Mouse (Mus musculus) heart, embryonic 14.5 days (tissue): Measurements from ENCODE around the gene Zfp292. TPM values are rescaled to one million over a fixed set of nuclear protein-coding genes. Genes with fewer than 3 reads are reported as not detected.
A peak's percentile ranks its signal among the peaks of the same experiment; 100 is the strongest.

Source experiments
- ATAC-seq: fragments of 200-750 bp; cut with Nextera tagmentation; 2 replicates; pipeline ENCODE4 v1.8.0; 2017; ENCODE audit warnings: low read depth, moderate TSS enrichment; ENCODE audit not compliant: insufficient number of reproducible peaks, insufficient read depth, low FRiP score
- H3K27ac ChIP-seq, 2 experiments: fragments of 200-500 bp in 1 of 2; fragments of 300-500 bp in 1 of 2; sonication (generic) in 1 of 2; replicated peaks in 1 of 2; 2 replicates each; pipeline ENCODE4 v1.5.1; 2012 to 2014; ENCODE audit warnings: low read depth in 2 of 2, low read length in 2 of 2, control low read depth in 1 of 2, mild to moderate bottlenecking in 1 of 2, mixed read lengths in 1 of 2; ENCODE audit not compliant: control insufficient read depth in 1 of 2, insufficient read depth in 1 of 2
- H3K27me3 ChIP-seq: fragments of 300-500 bp; sonication (generic); 2 replicates; pipeline ENCODE4 v1.6.1; 2014; ENCODE audit warnings: mild to moderate bottlenecking, low read length, control low read depth; ENCODE audit not compliant: control insufficient read depth, insufficient read depth
- H3K36me3 ChIP-seq: fragments of 300-500 bp; sonication (generic); 2 replicates; pipeline ENCODE4 v1.6.1; 2014; ENCODE audit warnings: mild to moderate bottlenecking, control low read depth, low read length, mixed read lengths; ENCODE audit not compliant: control insufficient read depth, insufficient read depth
- H3K4me1 ChIP-seq, 2 experiments: fragments of 200-500 bp in 1 of 2; fragments of 300-500 bp in 1 of 2; sonication (generic) in 1 of 2; 2 replicates each; pipeline ENCODE4 v1.6.1; 2012 to 2014; ENCODE audit warnings: low read length in 2 of 2, control low read depth in 1 of 2, mixed read lengths in 1 of 2; ENCODE audit not compliant: control insufficient read depth in 2 of 2, insufficient read depth in 2 of 2
- H3K4me2 ChIP-seq: fragments of 300-500 bp; sonication (generic); 2 replicates; pipeline ENCODE4 v1.6.1; 2014; ENCODE audit warnings: mild to moderate bottlenecking, low read length
- H3K4me3 ChIP-seq, 2 experiments: fragments of 200-500 bp in 1 of 2; fragments of 300-500 bp in 1 of 2; sonication (generic) in 1 of 2; 2 replicates each; pipeline ENCODE4 v1.5.1; 2012 to 2014; ENCODE audit warnings: low read length in 2 of 2, mild to moderate bottlenecking in 2 of 2, control low read depth in 1 of 2, low read depth in 1 of 2, moderate library complexity in 1 of 2; ENCODE audit not compliant: control insufficient read depth in 1 of 2, insufficient read depth in 1 of 2
- H3K9ac ChIP-seq: fragments of 300-500 bp; sonication (generic); 2 replicates; pipeline ENCODE4 v1.6.1; 2014; ENCODE audit warnings: mild to moderate bottlenecking, low read length
- H3K9me3 ChIP-seq: fragments of 300-500 bp; sonication (generic); 2 replicates; pipeline ENCODE4 v1.6.1; 2016; ENCODE audit warnings: low read length, control low read depth; ENCODE audit not compliant: control insufficient read depth
- WGBS: fragments of 180-500 bp; shearing (Covaris S2); extraction: QIAGEN DNeasy Blood & Tissue Kit; methylation state at CpG from one replicate; pipeline ENCODE4 v1.1.7; 2014; 5-methylcytosine and 5-hydroxymethylcytosine counted together
- polyA plus RNA-seq: library from polyadenylated mRNA; unstranded; fragments of >200 nt; fragmentation: Nextera tagmentation; extraction: Ambion mirVana; gene quantifications from 2 replicates; pipeline ENCODE4 v1.2.1, GENCODE M21; 2014

Gene Zfp292
- polyA plus RNA-seq, 1 experiment from 2014 or later = 17.8 TPM

- no peak for ATAC-seq
- no peak overlapping the region for H3K4me3 ChIP-seq
- peaks cover 48% of the 10 kb centered on the region for H3K36me3 ChIP-seq
- H3K9me3 ChIP-seq = no peaks in the 10 kb centered on the region
- no peak overlapping the region for H3K9ac ChIP-seq
- no peaks in the 10 kb centered on the region for H3K4me1 ChIP-seq
- H3K27me3 ChIP-seq = no peaks in the 10 kb centered on the region
- H3K4me2 ChIP-seq = no peak overlapping the region
- WGBS = 83% methylated on average over 4 of the region's 4 CpGs
- no peak overlapping the region for H3K27ac ChIP-seq
Measured at GRCm38 (mm10) chr4:34831496-34831895, 51.3 kb downstream of the Zfp292 start.

GRCm38 (mm10) chr4:34829456-34829855, 53.3 kb downstream of the Zfp292 start:
- ATAC-seq = no peak
- no peaks in the 10 kb centered on the region for H3K27me3 ChIP-seq
- no peaks in the 10 kb centered on the region for H3K9me3 ChIP-seq
- no peak overlapping the region for H3K27ac ChIP-seq
- WGBS = 89% methylated on average over 3 of the region's 3 CpGs
- H3K4me1 ChIP-seq = no peaks in the 10 kb centered on the region
- no peak overlapping the region for H3K4me3 ChIP-seq
- no peak overlapping the region for H3K4me2 ChIP-seq
- H3K9ac ChIP-seq = no peak overlapping the region
- H3K36me3 ChIP-seq = peaks cover 34% of the 10 kb centered on the region; the same call in 1 of the 2 replicates

GRCm38 (mm10) chr4:34823901-34824300, 58.9 kb downstream of the Zfp292 start:
- Histone ChIP-seq H3K27ac (0 out of 4 replicates have a peak overlapping the region, but pooled peaks of 1 of the 2 experiments have one; percentile 21), H3K27me3 (no peaks in the 10 kb centered on the region), H3K36me3 (peaks cover 26% of the 10 kb centered on the region), H3K9ac (no peak overlapping the region), H3K4me2 (no peak overlapping the region), H3K9me3 (no peaks in the 10 kb centered on the region), H3K4me3 (no peak overlapping the region), H3K4me1 (peaks cover 0 to 8% of the 10 kb centered on the region in 2 experiments; a peak in 1 of 4 replicates)
- ATAC-seq = no peak
- WGBS = 100% methylated on average over 1 of the region's 1 CpGs

- WGBS = 92% methylated on average over 4 of the region's 4 CpGs
- no peak overlapping the region for H3K9ac ChIP-seq
- ATAC-seq = no peak
- H3K36me3 ChIP-seq = peaks cover 51% of the 10 kb centered on the region
- peaks cover 0 to 8% of the 10 kb centered on the region in 2 experiments; a peak in 1 of 4 replicates for H3K4me1 ChIP-seq
- no peak overlapping the region for H3K4me2 ChIP-seq
- H3K27me3 ChIP-seq = no peaks in the 10 kb centered on the region
- H3K9me3 ChIP-seq = no peaks in the 10 kb centered on the region
- H3K4me3 ChIP-seq = no peak overlapping the region
- no peak overlapping the region for H3K27ac ChIP-seq
Measured at GRCm38 (mm10) chr4:34819904-34820303, 62.9 kb downstream of the Zfp292 start.

GRCm38 (mm10) chr4:34801166-34802034, 81.4 kb downstream of the Zfp292 start:
- no peak for ATAC-seq
- Histone ChIP-seq H3K36me3 (peaks cover 35% of the 10 kb centered on the region), H3K9ac (no peak overlapping the region), H3K4me2 (no peak overlapping the region), H3K27me3 (no peaks in the 10 kb centered on the region), H3K9me3 (no peaks in the 10 kb centered on the region), H3K4me3 (no peak overlapping the region), H3K27ac (no peak overlapping the region), H3K4me1 (no peaks in the 10 kb centered on the region)
- WGBS = 82% methylated on average over 14 of the region's 14 CpGs

- no peak overlapping the region for H3K27ac ChIP-seq
- no peak overlapping the region for H3K9ac ChIP-seq
Measured at GRCm38 (mm10) chr4:34798005-34798404, 84.8 kb downstream of the Zfp292 start.

GRCm38 (mm10) chr4:34797294-34797983, 85.3 kb downstream of the Zfp292 start:
- 67% methylated on average over 8 of the region's 8 CpGs for WGBS
- Histone ChIP-seq H3K4me1 (no peaks in the 10 kb centered on the region), H3K36me3 (peaks cover 5% of the 10 kb centered on the region; the same call in 1 of the 2 replicates), H3K9ac (no peak overlapping the region), H3K27ac (no peak overlapping the region), H3K9me3 (no peaks in the 10 kb centered on the region), H3K4me2 (no peak overlapping the region), H3K27me3 (no peaks in the 10 kb centered on the region), H3K4me3 (no peak overlapping the region)
- no peak for ATAC-seq

More at GRCm38 (mm10) chr4:34798005-34798404, 84.8 kb downstream of the Zfp292 start:
- Histone ChIP-seq H3K4me1 (no peaks in the 10 kb centered on the region), H3K4me2 (no peak overlapping the region), H3K27me3 (no peaks in the 10 kb centered on the region), H3K4me3 (no peak overlapping the region), H3K9me3 (no peaks in the 10 kb centered on the region), H3K36me3 (peaks cover 10% of the 10 kb centered on the region; the same call in 1 of the 2 replicates)
- WGBS = 90% methylated on average over 2 of the region's 2 CpGs
- ATAC-seq = no peak
